Mouse (Mus musculus) induced T-regulatory cell, adult 2 months (primary cell): ENCODE results near the gene Nfil3.

Experiments used
- DNase-seq: peaks from one replicate; pipeline ENCODE4 v3.0.0-alpha.2; 2012; ENCODE audit warnings: low read depth

The Nfil3 gene

GRCm38 (mm10) chr13:52940956-52941355 lies 39.9 kb downstream of the Nfil3 start:
- DNase-seq = no peak

- no peak for DNase-seq
Observed at GRCm38 (mm10) chr13:52930582-52930981, 50.3 kb downstream of the Nfil3 start.

GRCm38 (mm10) chr13:52929209-52930171 lies 51.4 kb downstream of the Nfil3 start, which contains the start of gene Auh:
Gene Auh, minus strand, starts transcription at chr13:52929681.
- peak; percentile 98 for DNase-seq

- peak; percentile 32 for DNase-seq
Observed at GRCm38 (mm10) chr13:52928392-52928791, 52.5 kb downstream of the Nfil3 start.

GRCm38 (mm10) chr13:52924457-52924856 lies 56.4 kb downstream of the Nfil3 start:
- DNase-seq = no peak

DNA sequence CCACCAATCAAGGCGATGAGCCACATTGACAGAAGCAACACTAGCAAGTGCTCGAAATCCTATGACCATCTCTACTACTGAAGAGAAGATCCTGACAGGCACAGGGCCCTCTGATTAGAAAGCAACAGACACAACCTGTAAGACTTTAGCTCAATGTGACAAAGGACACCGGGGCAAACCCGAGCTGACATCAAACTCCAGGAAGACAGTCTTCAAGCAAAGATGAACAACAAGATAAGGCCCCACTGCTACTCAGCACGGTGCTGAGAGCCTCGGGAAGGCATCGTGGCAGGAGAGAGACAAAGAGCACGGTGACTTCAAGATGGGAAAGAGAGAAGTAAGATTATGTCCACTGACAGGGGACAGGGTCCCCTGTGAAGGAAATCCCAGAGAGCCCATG lies 58.9 kb downstream of the Nfil3 start:
- DNase-seq = peak; percentile 83

DNA sequence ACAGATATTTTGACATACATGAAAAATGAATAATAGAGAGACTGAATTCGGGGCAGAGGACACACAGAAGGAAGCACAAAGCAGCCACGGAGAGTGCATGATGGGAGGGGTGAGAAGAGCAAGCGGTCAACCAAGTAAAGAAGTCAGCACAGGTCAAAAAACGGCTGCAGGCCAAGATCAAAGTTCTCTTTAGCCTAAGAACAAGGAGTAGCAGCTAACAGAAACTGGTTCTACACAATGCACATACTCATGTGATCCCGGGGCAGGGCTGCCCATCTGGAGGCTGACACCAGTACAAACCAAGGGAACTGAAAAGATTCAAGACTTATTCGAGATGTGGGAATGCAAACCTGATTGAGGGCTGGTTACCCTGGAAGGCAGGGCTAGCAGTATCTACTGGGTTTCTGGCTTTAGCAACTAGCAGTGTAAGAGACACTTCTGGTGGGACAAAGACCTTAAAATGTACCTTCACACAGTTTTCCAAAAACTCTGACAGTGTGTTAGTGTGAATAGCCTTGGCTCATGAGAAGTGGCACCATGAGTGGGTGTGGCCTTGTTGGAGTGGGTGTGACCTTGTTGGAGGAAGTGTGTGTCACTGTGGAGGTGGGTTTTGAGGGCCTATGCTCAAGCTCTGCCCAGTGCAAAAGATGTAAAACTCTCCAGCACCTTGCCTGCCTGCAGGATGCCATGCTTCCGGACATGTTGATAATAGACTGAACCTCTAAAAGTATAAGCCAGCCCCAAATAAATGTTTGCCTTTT lies 59.6 kb downstream of the Nfil3 start:
- DNase-seq = peak; percentile 67

- DNase-seq = no peak
Observed at GRCm38 (mm10) chr13:52919790-52920352, 61.0 kb downstream of the Nfil3 start.

DNA sequence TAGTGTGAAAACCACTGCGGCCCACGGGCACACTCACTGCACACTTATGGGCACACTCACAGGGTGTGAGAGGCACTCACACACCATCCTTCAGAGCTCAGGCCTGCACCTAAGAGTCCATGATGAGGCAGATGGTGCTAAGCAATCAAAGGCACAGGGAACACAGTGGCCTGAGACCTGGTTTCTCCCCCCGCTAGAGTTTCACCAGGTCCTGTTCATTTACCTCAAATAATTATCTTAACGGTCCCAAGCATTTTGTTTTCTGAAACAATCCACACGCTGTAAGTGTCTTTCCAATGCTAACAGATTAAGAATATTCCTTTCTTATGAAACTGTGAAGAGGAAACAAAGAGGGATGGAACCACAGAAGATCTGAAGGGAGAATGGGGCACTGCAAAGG lies 62.5 kb downstream of the Nfil3 start:
- no peak for DNase-seq
